Mouse (Mus musculus): ENCODE measurements around the gene Id3. TPM values are rescaled to one million over a fixed set of nuclear protein-coding genes. Genes with fewer than 3 reads are reported as not detected.

Id3 gene
- polyA plus RNA-seq, 1 experiment = 357 TPM

DNA sequence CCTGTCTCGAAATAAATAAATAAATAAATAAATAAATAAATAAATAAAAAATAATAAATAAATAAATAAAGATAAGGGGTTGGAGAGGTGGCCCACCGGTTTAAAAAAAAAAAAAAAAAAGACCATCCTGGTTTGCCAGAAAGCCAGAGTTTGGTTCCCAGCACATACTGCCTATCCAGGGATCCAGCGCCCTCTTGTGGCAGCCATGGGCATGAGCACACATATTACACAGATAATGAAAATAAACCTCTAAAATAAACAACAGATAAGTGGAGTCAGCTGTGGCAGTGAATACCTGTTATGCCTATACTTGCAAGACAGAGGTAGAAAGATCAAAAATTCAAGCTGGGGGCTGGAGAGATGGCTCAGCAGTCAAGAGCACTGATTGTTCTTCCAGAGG is 6.4 kb downstream of the Id3 start:
- 42% methylated on average over 3 of the region's 3 CpGs for WGBS
- Histone ChIP-seq H3K4me3 (ENCODE audit: control insufficient read depth, insufficient read depth, low read length) (no peak overlapping the region), H3K27me3 (ENCODE audit: control insufficient read depth, insufficient read depth, low read length) (no peaks in the 10 kb centered on the region), H3K36me3 (ENCODE audit: control insufficient read depth, insufficient read depth, low read length) (peaks cover 5% of the 10 kb centered on the region; the same call in 1 of the 2 replicates), H3K4me1 (replicated peaks; ENCODE audit: control insufficient read depth, insufficient read depth, low read length) (peaks cover 33% of the 10 kb centered on the region), H3K27ac (ENCODE audit: control insufficient read depth, insufficient read depth, low read length) (no peak overlapping the region)
- DNase-seq = peak; percentile 65
- no peak for TF ChIP-seq CTCF (IDR thresholded peaks at IDR 0.05; ENCODE audit: borderline replicate concordance, control insufficient read depth, extremely low read depth, insufficient read depth, low read length, poor library complexity)
- TF ChIP-seq POLR2A (IDR thresholded peaks at IDR 0.05; ENCODE audit: control insufficient read depth, extremely low read depth, insufficient read depth, low read length, poor library complexity) = no peak

DNA sequence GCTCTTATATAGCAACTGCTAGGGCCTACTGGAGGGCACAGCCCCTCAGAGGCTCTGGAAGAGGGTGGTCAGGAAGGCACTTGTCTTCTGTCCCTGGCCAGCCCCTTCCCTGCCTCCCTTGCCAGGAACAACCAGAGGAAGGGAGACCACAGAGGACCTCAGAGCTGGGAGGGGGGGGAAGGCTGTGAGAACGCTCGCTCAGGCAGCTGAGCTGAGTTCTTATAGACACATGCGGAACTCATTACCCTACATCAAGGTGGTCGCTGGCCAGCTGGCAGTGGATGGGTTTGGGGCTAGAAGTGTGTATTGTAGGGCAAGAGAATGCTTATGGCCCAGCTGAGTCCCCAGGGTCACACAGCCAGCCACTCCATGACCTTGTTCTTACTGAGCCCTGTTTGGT is 7.3 kb downstream of the Id3 start:
- Histone ChIP-seq H3K4me3 (ENCODE audit: control insufficient read depth, insufficient read depth, low read length) (no peak overlapping the region), H3K36me3 (ENCODE audit: control insufficient read depth, insufficient read depth, low read length) (peaks cover 1% of the 10 kb centered on the region; the same call in 1 of the 2 replicates), H3K27ac (ENCODE audit: control insufficient read depth, insufficient read depth, low read length) (no peak overlapping the region), H3K27me3 (ENCODE audit: control insufficient read depth, insufficient read depth, low read length) (no peaks in the 10 kb centered on the region), H3K4me1 (replicated peaks; ENCODE audit: control insufficient read depth, insufficient read depth, low read length) (peaks cover 27% of the 10 kb centered on the region)
- 91% methylated on average over 4 of the region's 4 CpGs for WGBS
- no peak for TF ChIP-seq CTCF (IDR thresholded peaks at IDR 0.05; ENCODE audit: borderline replicate concordance, control insufficient read depth, extremely low read depth, insufficient read depth, low read length, poor library complexity)
- no peak for TF ChIP-seq POLR2A (IDR thresholded peaks at IDR 0.05; ENCODE audit: control insufficient read depth, extremely low read depth, insufficient read depth, low read length, poor library complexity)
- no peak for DNase-seq

GRCm38 (mm10) chr4:136152821-136153220 is 9.5 kb downstream of the Id3 start:
- TF ChIP-seq POLR2A (IDR thresholded peaks at IDR 0.05; ENCODE audit: control insufficient read depth, extremely low read depth, insufficient read depth, low read length, poor library complexity) = no peak
- 0 out of 2 replicates have a peak, but pooled peaks have one; percentile 25 for TF ChIP-seq CTCF (IDR thresholded peaks at IDR 0.05; ENCODE audit: borderline replicate concordance, control insufficient read depth, extremely low read depth, insufficient read depth, low read length, poor library complexity)
- Histone ChIP-seq H3K4me1 (replicated peaks; ENCODE audit: control insufficient read depth, insufficient read depth, low read length) (peaks cover 13% of the 10 kb centered on the region), H3K27me3 (ENCODE audit: control insufficient read depth, insufficient read depth, low read length) (no peaks in the 10 kb centered on the region), H3K36me3 (ENCODE audit: control insufficient read depth, insufficient read depth, low read length) (no peaks in the 10 kb centered on the region), H3K27ac (ENCODE audit: control insufficient read depth, insufficient read depth, low read length) (no peak overlapping the region), H3K4me3 (ENCODE audit: control insufficient read depth, insufficient read depth, low read length) (no peak overlapping the region)
- whole genome bisulfite sequencing = 92% methylated on average over 4 of the region's 4 CpGs
- DNase-seq = no peak

- TF ChIP-seq POLR2A (IDR thresholded peaks at IDR 0.05; ENCODE audit: control insufficient read depth, extremely low read depth, insufficient read depth, low read length, poor library complexity) = no peak
- no peak for TF ChIP-seq CTCF (IDR thresholded peaks at IDR 0.05; ENCODE audit: borderline replicate concordance, control insufficient read depth, extremely low read depth, insufficient read depth, low read length, poor library complexity)
- no peaks in the 10 kb centered on the region for H3K36me3 ChIP-seq (ENCODE audit: control insufficient read depth, insufficient read depth, low read length)
- 86% methylated on average over 9 of the region's 9 CpGs for WGBS
- H3K27ac ChIP-seq (ENCODE audit: control insufficient read depth, insufficient read depth, low read length) = no peak overlapping the region
- no peak overlapping the region for H3K4me3 ChIP-seq (ENCODE audit: control insufficient read depth, insufficient read depth, low read length)
- no peak for DNase-seq
- H3K4me1 ChIP-seq (replicated peaks; ENCODE audit: control insufficient read depth, insufficient read depth, low read length) = no peaks in the 10 kb centered on the region
- no peaks in the 10 kb centered on the region for H3K27me3 ChIP-seq (ENCODE audit: control insufficient read depth, insufficient read depth, low read length)
Measured at GRCm38 (mm10) chr4:136154462-136154861, 11.2 kb downstream of the Id3 start.

DNA sequence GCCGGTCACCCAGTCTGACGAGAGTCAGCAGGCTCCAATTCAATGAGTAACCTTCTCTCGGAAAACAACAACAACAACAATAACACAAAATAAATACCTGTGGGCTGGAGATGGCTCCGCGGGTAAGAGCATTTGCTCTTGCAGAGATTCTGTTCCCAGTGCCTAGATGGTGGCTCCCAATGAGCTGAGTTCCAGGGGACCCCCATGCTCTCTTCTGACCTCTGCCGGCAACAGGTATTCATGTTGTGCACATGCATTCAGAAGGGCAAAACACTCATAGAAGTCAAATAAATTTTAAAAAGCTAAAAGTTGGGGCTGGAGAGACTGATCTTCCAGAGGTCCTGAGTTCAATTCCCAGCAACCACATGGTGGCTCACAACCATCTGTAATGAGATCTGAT is 15.2 kb downstream of the Id3 start:
- H3K36me3 ChIP-seq (ENCODE audit: control insufficient read depth, insufficient read depth, low read length) = no peaks in the 10 kb centered on the region
- no peaks in the 10 kb centered on the region; the same call in 1 of the 2 replicates for H3K4me1 ChIP-seq (replicated peaks; ENCODE audit: control insufficient read depth, insufficient read depth, low read length)
- no peak for TF ChIP-seq POLR2A (IDR thresholded peaks at IDR 0.05; ENCODE audit: control insufficient read depth, extremely low read depth, insufficient read depth, low read length, poor library complexity)
- no peak for TF ChIP-seq CTCF (IDR thresholded peaks at IDR 0.05; ENCODE audit: borderline replicate concordance, control insufficient read depth, extremely low read depth, insufficient read depth, low read length, poor library complexity)
- DNase-seq = peak; percentile 64
- no peak overlapping the region for H3K4me3 ChIP-seq (ENCODE audit: control insufficient read depth, insufficient read depth, low read length)
- no peaks in the 10 kb centered on the region for H3K27me3 ChIP-seq (ENCODE audit: control insufficient read depth, insufficient read depth, low read length)
- H3K27ac ChIP-seq (ENCODE audit: control insufficient read depth, insufficient read depth, low read length) = no peak overlapping the region
- 87% methylated on average over 6 of the region's 6 CpGs for WGBS

DNA sequence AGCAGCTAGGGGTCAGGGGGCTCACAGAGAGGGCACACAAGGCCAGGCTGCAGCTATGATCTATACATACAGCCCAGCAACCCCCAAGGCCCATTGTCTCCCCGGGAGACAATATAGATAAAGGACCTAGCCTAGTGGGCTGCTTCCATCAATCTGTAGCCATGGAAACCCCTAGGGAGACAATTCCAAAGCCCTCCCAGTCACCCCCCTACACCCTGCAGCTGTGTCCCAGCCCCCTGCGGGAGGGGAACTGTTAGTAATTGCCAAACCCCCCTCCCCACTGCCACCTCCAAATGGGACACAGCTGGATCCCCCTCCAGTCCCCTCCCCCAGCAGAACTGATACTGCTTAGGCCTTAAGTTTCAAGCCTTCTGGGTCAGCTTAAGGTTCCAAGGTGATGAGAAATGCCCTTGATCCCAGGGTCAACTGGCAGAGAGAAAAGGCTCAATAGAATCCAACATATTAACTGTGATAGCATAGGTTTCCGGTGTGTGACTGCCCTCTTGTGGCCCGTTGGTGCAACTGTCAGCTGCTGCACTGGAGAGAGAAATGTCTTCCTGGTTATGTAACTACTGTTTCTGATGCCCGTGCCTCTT is 16.6 kb downstream of the Id3 start:
- DNase-seq = peak; percentile 75
- no peak overlapping the region for H3K27ac ChIP-seq (ENCODE audit: control insufficient read depth, insufficient read depth, low read length)
- WGBS = 36% methylated on average over 5 of the region's 5 CpGs
- H3K4me1 ChIP-seq (replicated peaks; ENCODE audit: control insufficient read depth, insufficient read depth, low read length) = peaks cover 2% of the 10 kb centered on the region; the same call in 1 of the 2 replicates
- no peaks in the 10 kb centered on the region for H3K36me3 ChIP-seq (ENCODE audit: control insufficient read depth, insufficient read depth, low read length)
- no peak overlapping the region for H3K4me3 ChIP-seq (ENCODE audit: control insufficient read depth, insufficient read depth, low read length)
- TF ChIP-seq POLR2A (IDR thresholded peaks at IDR 0.05; ENCODE audit: control insufficient read depth, extremely low read depth, insufficient read depth, low read length, poor library complexity) = no peak
- TF ChIP-seq CTCF (IDR thresholded peaks at IDR 0.05; ENCODE audit: borderline replicate concordance, control insufficient read depth, extremely low read depth, insufficient read depth, low read length, poor library complexity) = no peak
- no peaks in the 10 kb centered on the region for H3K27me3 ChIP-seq (ENCODE audit: control insufficient read depth, insufficient read depth, low read length)
